Mouse (Mus musculus): ENCODE results near the gene Rel. TPM values are rescaled to one million over a fixed set of nuclear protein-coding genes. Genes with fewer than 3 reads are reported as not detected.
"Not testable (repeated sequence)": the region's sequence is repeated elsewhere in the genome, so short reads cannot be mapped to it uniquely, and the experiment has no call there.

The Rel gene
- 0.60 and 0.64 TPM in 2 replicates for polyA plus RNA-seq (2015; fragmentation: Nextera tagmentation; extraction: Ambion mirVana)

- ATAC-seq = peak; percentile 93
- H3K27ac ChIP-seq (ENCODE audit: low read length) = peak within 1 kb of the TSS; percentile 97
- H3K27me3 ChIP-seq (replicated peaks; ENCODE audit: control insufficient read depth, insufficient read depth, low read length) = no peaks in the 10 kb centered on the region
- no peaks in the 10 kb centered on the region for H3K9me3 ChIP-seq (ENCODE audit: control insufficient read depth, low read length)
- H3K4me2 ChIP-seq (ENCODE audit: low read depth, low read length) = peak within 1 kb of the TSS; percentile 87
- no peaks in the 10 kb centered on the region for H3K36me3 ChIP-seq (ENCODE audit: control insufficient read depth, insufficient read depth, low read length)
- peak within 1 kb of the TSS; percentile 81 for H3K4me3 ChIP-seq (ENCODE audit: low read length)
- peak within 1 kb of the TSS; percentile 81 for H3K9ac ChIP-seq (ENCODE audit: low read depth, low read length)
- WGBS = under 1% methylated on average over 81 of the region's 88 CpGs
- peaks cover 5% of the 10 kb centered on the region; the same call in 1 of the 2 replicates for H3K4me1 ChIP-seq (ENCODE audit: control insufficient read depth, insufficient read depth, low read length)
Observed at GRCm38 (mm10) chr11:23770760-23771506, at the start of gene Rel. Gene Rel (minus strand): TSS chr11:23770970.

- no peaks in the 10 kb centered on the region for H3K9me3 ChIP-seq (ENCODE audit: control insufficient read depth, low read length)
- H3K36me3 ChIP-seq (ENCODE audit: control insufficient read depth, insufficient read depth, low read length) = no peaks in the 10 kb centered on the region
- 82% methylated on average over 1 of the region's 1 CpGs for WGBS
- H3K4me3 ChIP-seq (ENCODE audit: low read length) = no peak overlapping the region
- no peak overlapping the region for H3K4me2 ChIP-seq (ENCODE audit: low read depth, low read length)
- no peak overlapping the region for H3K9ac ChIP-seq (ENCODE audit: low read depth, low read length)
- H3K27ac ChIP-seq (ENCODE audit: low read length) = no peak overlapping the region
- no peak for ATAC-seq
- no peaks in the 10 kb centered on the region for H3K27me3 ChIP-seq (replicated peaks; ENCODE audit: control insufficient read depth, insufficient read depth, low read length)
- H3K4me1 ChIP-seq (ENCODE audit: control insufficient read depth, insufficient read depth, low read length) = no peaks in the 10 kb centered on the region
Observed at GRCm38 (mm10) chr11:23818745-23819144, 48.0 kb upstream of the Rel start.

- Histone ChIP-seq H3K27me3 (replicated peaks; ENCODE audit: control insufficient read depth, insufficient read depth, low read length) (no peaks in the 10 kb centered on the region), H3K9me3 (ENCODE audit: control insufficient read depth, low read length) (no peaks in the 10 kb centered on the region), H3K4me2 (ENCODE audit: low read depth, low read length) (no peak overlapping the region), H3K27ac (ENCODE audit: low read length) (no peak overlapping the region), H3K4me3 (ENCODE audit: low read length) (no peak overlapping the region), H3K4me1 (ENCODE audit: control insufficient read depth, insufficient read depth, low read length) (no peaks in the 10 kb centered on the region), H3K36me3 (ENCODE audit: control insufficient read depth, insufficient read depth, low read length) (no peaks in the 10 kb centered on the region), H3K9ac (ENCODE audit: low read depth, low read length) (no peak overlapping the region)
- no peak for ATAC-seq
- WGBS = 46% methylated on average over 2 of the region's 2 CpGs
Observed at GRCm38 (mm10) chr11:23810741-23811140, 40.0 kb upstream of the Rel start.

- no peak overlapping the region for H3K4me2 ChIP-seq (ENCODE audit: low read depth, low read length)
- no peaks in the 10 kb centered on the region for H3K4me1 ChIP-seq (ENCODE audit: control insufficient read depth, insufficient read depth, low read length)
- WGBS = 53% methylated on average over 3 of the region's 3 CpGs
- no peaks in the 10 kb centered on the region for H3K27me3 ChIP-seq (replicated peaks; ENCODE audit: control insufficient read depth, insufficient read depth, low read length)
- H3K4me3 ChIP-seq (ENCODE audit: low read length) = no peak overlapping the region
- ATAC-seq = no peak
- H3K9me3 ChIP-seq (ENCODE audit: control insufficient read depth, low read length) = no peaks in the 10 kb centered on the region
- no peak overlapping the region for H3K27ac ChIP-seq (ENCODE audit: low read length)
- H3K9ac ChIP-seq (ENCODE audit: low read depth, low read length) = no peak overlapping the region
- no peaks in the 10 kb centered on the region for H3K36me3 ChIP-seq (ENCODE audit: control insufficient read depth, insufficient read depth, low read length)
Observed at GRCm38 (mm10) chr11:23805716-23806115, 34.9 kb upstream of the Rel start.

GRCm38 (mm10) chr11:23803136-23803535, 32.4 kb upstream of the Rel start:
- Histone ChIP-seq H3K4me2 (ENCODE audit: low read depth, low read length) (no peak overlapping the region), H3K4me3 (ENCODE audit: low read length) (no peak overlapping the region), H3K9me3 (ENCODE audit: control insufficient read depth, low read length) (no peaks in the 10 kb centered on the region), H3K27ac (ENCODE audit: low read length) (no peak overlapping the region), H3K4me1 (ENCODE audit: control insufficient read depth, insufficient read depth, low read length) (no peaks in the 10 kb centered on the region), H3K36me3 (ENCODE audit: control insufficient read depth, insufficient read depth, low read length) (no peaks in the 10 kb centered on the region), H3K27me3 (replicated peaks; ENCODE audit: control insufficient read depth, insufficient read depth, low read length) (no peaks in the 10 kb centered on the region), H3K9ac (ENCODE audit: low read depth, low read length) (no peak overlapping the region)
- 65% methylated on average over 7 of the region's 7 CpGs for WGBS
- ATAC-seq = no peak

GRCm38 (mm10) chr11:23802256-23802655, 31.5 kb upstream of the Rel start:
- no peaks in the 10 kb centered on the region for H3K36me3 ChIP-seq (ENCODE audit: control insufficient read depth, insufficient read depth, low read length)
- WGBS = 88% methylated on average over 1 of the region's 1 CpGs
- no peak for ATAC-seq

GRCm38 (mm10) chr11:23801851-23802250, 31.1 kb upstream of the Rel start:
- no peak overlapping the region for H3K4me3 ChIP-seq (ENCODE audit: low read length)
- no peaks in the 10 kb centered on the region for H3K4me1 ChIP-seq (ENCODE audit: control insufficient read depth, insufficient read depth, low read length)
- no peak overlapping the region for H3K4me2 ChIP-seq (ENCODE audit: low read depth, low read length)
- peak; percentile 33; the same call in 1 of the 2 replicates for ATAC-seq
- WGBS = 58% methylated on average over 7 of the region's 7 CpGs
- H3K36me3 ChIP-seq (ENCODE audit: control insufficient read depth, insufficient read depth, low read length) = no peaks in the 10 kb centered on the region
- no peak overlapping the region for H3K27ac ChIP-seq (ENCODE audit: low read length)
- no peaks in the 10 kb centered on the region for H3K27me3 ChIP-seq (replicated peaks; ENCODE audit: control insufficient read depth, insufficient read depth, low read length)
- no peak overlapping the region for H3K9ac ChIP-seq (ENCODE audit: low read depth, low read length)
- H3K9me3 ChIP-seq (ENCODE audit: control insufficient read depth, low read length) = no peaks in the 10 kb centered on the region

More at GRCm38 (mm10) chr11:23802256-23802655, 31.5 kb upstream of the Rel start:
- no peak overlapping the region for H3K27ac ChIP-seq (ENCODE audit: low read length)
- no peak overlapping the region for H3K4me2 ChIP-seq (ENCODE audit: low read depth, low read length)
- H3K9ac ChIP-seq (ENCODE audit: low read depth, low read length) = no peak overlapping the region
- H3K4me1 ChIP-seq (ENCODE audit: control insufficient read depth, insufficient read depth, low read length) = no peaks in the 10 kb centered on the region
- no peaks in the 10 kb centered on the region for H3K9me3 ChIP-seq (ENCODE audit: control insufficient read depth, low read length)
- H3K27me3 ChIP-seq (replicated peaks; ENCODE audit: control insufficient read depth, insufficient read depth, low read length) = no peaks in the 10 kb centered on the region
- H3K4me3 ChIP-seq (ENCODE audit: low read length) = no peak overlapping the region

- ATAC-seq; H3K36me3 ChIP-seq (ENCODE audit: control insufficient read depth, insufficient read depth, low read length); H3K27me3 ChIP-seq (replicated peaks; ENCODE audit: control insufficient read depth, insufficient read depth, low read length); H3K9ac ChIP-seq (ENCODE audit: low read depth, low read length); H3K4me2 ChIP-seq (ENCODE audit: low read depth, low read length); H3K27ac ChIP-seq (ENCODE audit: low read length); H3K4me3 ChIP-seq (ENCODE audit: low read length); H3K4me1 ChIP-seq (ENCODE audit: control insufficient read depth, insufficient read depth, low read length); H3K9me3 ChIP-seq (ENCODE audit: control insufficient read depth, low read length): not testable (repeated sequence)
- 84% methylated on average over 5 of the region's 5 CpGs for WGBS
Observed at GRCm38 (mm10) chr11:23783677-23784076, 12.9 kb upstream of the Rel start.

GRCm38 (mm10) chr11:23783085-23783484, 12.3 kb upstream of the Rel start:
- H3K36me3 ChIP-seq (ENCODE audit: control insufficient read depth, insufficient read depth, low read length) = no peaks in the 10 kb centered on the region
- H3K4me3 ChIP-seq (ENCODE audit: low read length) = no peak overlapping the region
- H3K27ac ChIP-seq (ENCODE audit: low read length) = no peak overlapping the region
- H3K4me2 ChIP-seq (ENCODE audit: low read depth, low read length) = no peak overlapping the region
- H3K9ac ChIP-seq (ENCODE audit: low read depth, low read length) = no peak overlapping the region
- ATAC-seq = no peak
- H3K9me3 ChIP-seq (ENCODE audit: control insufficient read depth, low read length) = no peaks in the 10 kb centered on the region
- H3K27me3 ChIP-seq (replicated peaks; ENCODE audit: control insufficient read depth, insufficient read depth, low read length) = no peaks in the 10 kb centered on the region
- no peaks in the 10 kb centered on the region for H3K4me1 ChIP-seq (ENCODE audit: control insufficient read depth, insufficient read depth, low read length)
- 85% methylated on average over 5 of the region's 5 CpGs for WGBS

- Histone ChIP-seq H3K9me3 (ENCODE audit: control insufficient read depth, low read length) (no peaks in the 10 kb centered on the region), H3K27me3 (replicated peaks; ENCODE audit: control insufficient read depth, insufficient read depth, low read length) (no peaks in the 10 kb centered on the region), H3K36me3 (ENCODE audit: control insufficient read depth, insufficient read depth, low read length) (no peaks in the 10 kb centered on the region), H3K4me2 (ENCODE audit: low read depth, low read length) (no peak overlapping the region), H3K4me1 (ENCODE audit: control insufficient read depth, insufficient read depth, low read length) (no peaks in the 10 kb centered on the region), H3K9ac (ENCODE audit: low read depth, low read length) (no peak overlapping the region), H3K27ac (ENCODE audit: low read length) (no peak overlapping the region), H3K4me3 (ENCODE audit: low read length) (no peak overlapping the region)
- no peak for ATAC-seq
- WGBS = 63% methylated on average over 3 of the region's 3 CpGs
Observed at GRCm38 (mm10) chr11:23782038-23782437, 11.3 kb upstream of the Rel start.
